13 mouse cellular contexts compared by ENCODE assay signal in the genomic region with DNA sequence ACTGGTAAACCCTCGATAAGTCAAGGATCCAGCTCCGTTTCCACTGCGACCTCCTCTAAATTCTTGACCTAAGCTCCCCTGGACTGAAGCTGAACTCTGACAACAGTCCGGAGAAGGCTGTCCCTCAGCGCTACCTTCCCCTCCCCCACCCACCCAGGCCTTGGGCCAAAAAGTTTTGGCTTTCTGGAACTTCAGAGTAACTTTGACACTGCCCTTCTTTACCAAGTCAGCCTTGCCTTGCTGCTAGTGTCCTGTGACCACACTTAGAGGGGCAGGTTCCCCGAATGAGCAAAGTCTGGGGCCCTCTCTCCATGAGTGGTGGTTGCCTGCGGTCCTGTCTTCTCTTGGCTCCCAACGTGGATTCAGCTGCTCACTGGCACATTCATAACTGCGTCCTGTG.
A peak's percentile ranks its signal among the peaks of the same experiment; 100 is the strongest.
DNase-seq lines count a peak whose midpoint lies in the region; ATAC-seq lines count a peak whose summit lies in the region.
"Had no signal": no experiment of that assay in that cellular context is flagged by ENCODE, and none has a peak within 500 bp of the region (broad histone marks: within the 10 kb centered on the region; RNA-seq: fewer than 3 reads in every experiment).

No protein-coding gene starts in this region.

- H3K27me3 ChIP-seq in hindbrain, embryonic 11.5 days (ENCODE audit: control insufficient read depth, insufficient read depth, low read length): peaks cover 65% of the 10 kb centered on the region
- H3K27me3 ChIP-seq in hindbrain, embryonic 14.5 days (ENCODE audit: control insufficient read depth, insufficient read depth, low read length): peaks cover 68% of the 10 kb centered on the region
- H3K27me3 ChIP-seq in midbrain, embryonic 10.5 days (ENCODE audit: low read depth, poor library complexity, severe bottlenecking): peaks cover 80% of the 10 kb centered on the region
- H3K27me3 ChIP-seq in midbrain, embryonic 13.5 days: peaks cover 78% of the 10 kb centered on the region
- peaks cover 66% of the 10 kb centered on the region for H3K27me3 ChIP-seq in kidney, embryonic 15.5 days
- H3K27me3 ChIP-seq in forebrain, embryonic 14.5 days (replicated peaks; ENCODE audit: control insufficient read depth, insufficient read depth, low read length): peaks cover 68% of the 10 kb centered on the region
- H3K27me3 ChIP-seq: Patski had no signal

- no peak for ATAC-seq in hindbrain, embryonic 11.5 days (ENCODE audit: low FRiP score)
- ATAC-seq in hindbrain, embryonic 14.5 days (ENCODE audit: low FRiP score): no peak
- no peak for ATAC-seq in midbrain, embryonic 13.5 days
- no peak for ATAC-seq in kidney, embryonic 15.5 days (replicated peaks; ENCODE audit: low FRiP score)
- ATAC-seq in forebrain, embryonic 14.5 days: no peak
- ATAC-seq: hindbrain, postnatal 0 days; Patski had no signal

- 13% methylated on average over 9 of the region's 9 CpGs for WGBS in hindbrain, embryonic 11.5 days
- 15% methylated on average over 9 of the region's 9 CpGs for WGBS in hindbrain, embryonic 14.5 days
- WGBS in midbrain, embryonic 10.5 days: 15% methylated on average over 9 of the region's 9 CpGs
- WGBS in midbrain, embryonic 13.5 days: 12% methylated on average over 9 of the region's 9 CpGs
- 15% methylated on average over 9 of the region's 9 CpGs for WGBS in kidney, embryonic 15.5 days
- WGBS in forebrain, embryonic 14.5 days: 12% methylated on average over 9 of the region's 9 CpGs

- no peak overlapping the region for H3K27ac ChIP-seq in hindbrain, embryonic 11.5 days (ENCODE audit: low read depth, low read length)
- no peak overlapping the region for H3K27ac ChIP-seq in hindbrain, embryonic 14.5 days
- H3K27ac ChIP-seq in midbrain, embryonic 10.5 days (replicated peaks): no peak overlapping the region
- no peak overlapping the region for H3K27ac ChIP-seq in midbrain, embryonic 13.5 days
- H3K27ac ChIP-seq in kidney, embryonic 15.5 days: 0 out of 2 replicates have a peak overlapping the region, but pooled peaks have one; percentile 14
- no peak overlapping the region for H3K27ac ChIP-seq in forebrain, embryonic 14.5 days (ENCODE audit: low read depth, low read length)
- H3K27ac ChIP-seq: embryonic facial prominence, embryonic 13.5 days; hindbrain, postnatal 0 days had no signal

- H3K4me1 ChIP-seq in hindbrain, embryonic 11.5 days (replicated peaks; ENCODE audit: control insufficient read depth, insufficient read depth, low read length): peaks cover 17% of the 10 kb centered on the region
- peaks cover 28% of the 10 kb centered on the region for H3K4me1 ChIP-seq in hindbrain, embryonic 14.5 days (replicated peaks; ENCODE audit: control insufficient read depth, insufficient read depth, low read length)
- H3K4me1 ChIP-seq in midbrain, embryonic 10.5 days: peaks cover 49% of the 10 kb centered on the region
- H3K4me1 ChIP-seq in midbrain, embryonic 13.5 days (replicated peaks): peaks cover 30% of the 10 kb centered on the region
- H3K4me1 ChIP-seq in kidney, embryonic 15.5 days: peaks cover 58% of the 10 kb centered on the region
- peaks cover 13% of the 10 kb centered on the region for H3K4me1 ChIP-seq in forebrain, embryonic 14.5 days (ENCODE audit: control insufficient read depth, insufficient read depth, low read length)

- H3K4me2 ChIP-seq in hindbrain, embryonic 11.5 days (replicated peaks; ENCODE audit: low read depth, low read length): no peak overlapping the region
- no peak overlapping the region for H3K4me2 ChIP-seq in hindbrain, embryonic 14.5 days (replicated peaks)
- H3K4me2 ChIP-seq in midbrain, embryonic 13.5 days (replicated peaks): no peak overlapping the region
- H3K4me2 ChIP-seq in kidney, embryonic 15.5 days: 0 out of 2 replicates have a peak overlapping the region, but pooled peaks have one; percentile 72
- no peak overlapping the region for H3K4me2 ChIP-seq in forebrain, embryonic 14.5 days (ENCODE audit: low read length)
- H3K4me2 ChIP-seq: liver, embryonic 11.5 days had no signal

- no peak overlapping the region for H3K4me3 ChIP-seq in hindbrain, embryonic 11.5 days (ENCODE audit: low read depth, low read length)
- no peak overlapping the region for H3K4me3 ChIP-seq in hindbrain, embryonic 14.5 days (replicated peaks; ENCODE audit: low read length)
- no peak overlapping the region for H3K4me3 ChIP-seq in midbrain, embryonic 10.5 days
- no peak overlapping the region for H3K4me3 ChIP-seq in midbrain, embryonic 13.5 days (replicated peaks)
- H3K4me3 ChIP-seq in kidney, embryonic 15.5 days (replicated peaks): no peak overlapping the region
- H3K4me3 ChIP-seq in forebrain, embryonic 14.5 days (ENCODE audit: low read depth, low read length): no peak overlapping the region

- H3K9ac ChIP-seq in hindbrain, embryonic 11.5 days (ENCODE audit: low read depth, low read length): no peak overlapping the region
- H3K9ac ChIP-seq in hindbrain, embryonic 14.5 days: no peak overlapping the region
- no peak overlapping the region for H3K9ac ChIP-seq in midbrain, embryonic 13.5 days (replicated peaks)
- H3K9ac ChIP-seq in kidney, embryonic 15.5 days: no peak overlapping the region
- no peak overlapping the region for H3K9ac ChIP-seq in forebrain, embryonic 14.5 days (ENCODE audit: low read length)
- H3K9ac ChIP-seq: embryonic facial prominence, embryonic 13.5 days had no signal

- H3K9me3 ChIP-seq in hindbrain, embryonic 11.5 days (ENCODE audit: control insufficient read depth, low read length): no peaks in the 10 kb centered on the region
- H3K9me3 ChIP-seq in hindbrain, embryonic 14.5 days (ENCODE audit: control insufficient read depth, low read length): no peaks in the 10 kb centered on the region
- no peaks in the 10 kb centered on the region for H3K9me3 ChIP-seq in midbrain, embryonic 10.5 days (replicated peaks)
- no peaks in the 10 kb centered on the region for H3K9me3 ChIP-seq in midbrain, embryonic 13.5 days
- no peaks in the 10 kb centered on the region for H3K9me3 ChIP-seq in kidney, embryonic 15.5 days (replicated peaks)
- H3K9me3 ChIP-seq in forebrain, embryonic 14.5 days (replicated peaks; ENCODE audit: control insufficient read depth, low read length): no peaks in the 10 kb centered on the region
- H3K9me3 ChIP-seq: embryonic facial prominence, embryonic 13.5 days had no signal

- no peaks in the 10 kb centered on the region for H3K36me3 ChIP-seq in hindbrain, embryonic 11.5 days (ENCODE audit: control insufficient read depth, insufficient read depth, low read length)
- no peaks in the 10 kb centered on the region for H3K36me3 ChIP-seq in hindbrain, embryonic 14.5 days (replicated peaks; ENCODE audit: control insufficient read depth, insufficient read depth)
- no peaks in the 10 kb centered on the region for H3K36me3 ChIP-seq in midbrain, embryonic 10.5 days
- no peaks in the 10 kb centered on the region for H3K36me3 ChIP-seq in midbrain, embryonic 13.5 days
- H3K36me3 ChIP-seq in kidney, embryonic 15.5 days: no peaks in the 10 kb centered on the region; the same call in 1 of the 2 replicates
- H3K36me3 ChIP-seq in forebrain, embryonic 14.5 days (ENCODE audit: control insufficient read depth, insufficient read depth, low read length): no peaks in the 10 kb centered on the region
- H3K36me3 ChIP-seq: embryonic facial prominence, embryonic 13.5 days had no signal

- peak; percentile 32 for DNase-seq in hindbrain, embryonic 11.5 days (ENCODE audit: low spot score)
- DNase-seq in hindbrain, embryonic 14.5 days (ENCODE audit: low spot score): no peak
- peak; percentile 28 for DNase-seq in midbrain, embryonic 10.5 days (ENCODE audit: low spot score)
- no peak for DNase-seq in gastrocnemius, postnatal 36 days
- no peak for DNase-seq in forebrain, embryonic 14.5 days (ENCODE audit: low spot score)
- DNase-seq: layer of hippocampus, postnatal 36 days; thymus, postnatal 14 days had no signal

- intact Hi-C loops in gastrocnemius, postnatal 36 days (cut with DNase I): no loop called here

Comparison
In these comparisons a context has a peak if more than half of its experiments do, and no peak if none do; other contexts are left out.
1. DNase-seq: peak in hindbrain, embryonic 11.5 days (single experiment) and midbrain, embryonic 10.5 days (single experiment); none in hindbrain, embryonic 14.5 days (single experiment), gastrocnemius, postnatal 36 days (0 of 2) and forebrain, embryonic 14.5 days (single experiment).